Mouse (Mus musculus): Measurements from ENCODE around the gene Spata32.

GRCm38 (mm10) chr11:103202376-103202775 is 15.9 kb downstream of the Spata32 start:
- TF ChIP-seq CTCF (conservative IDR thresholded peaks at IDR 0.05 in 1 of 2, IDR thresholded peaks at IDR 0.05 in 1 of 2; ENCODE audit: low read depth in 2 of 2, low read length in 2 of 2) (no peak), USF1 (IDR thresholded peaks at IDR 0.05; ENCODE audit: low read depth, low read length) (no peak), POLR2A (IDR thresholded peaks at IDR 0.05; ENCODE audit: low read depth, low read length) (no peak), ZKSCAN1 (IDR thresholded peaks at IDR 0.05; ENCODE audit: borderline replicate concordance, low read depth, low read length) (no peak), EP300 (IDR thresholded peaks at IDR 0.05; ENCODE audit: low read length) (no peak), TCF12 (IDR thresholded peaks at IDR 0.05; ENCODE audit: low read depth, low read length) (no peak), HCFC1 (IDR thresholded peaks at IDR 0.05; ENCODE audit: low read depth, low read length) (no peak), RCOR1 (conservative IDR thresholded peaks at IDR 0.05; ENCODE audit: low read depth, low read length) (no peak), NELFE (IDR thresholded peaks at IDR 0.05; ENCODE audit: low read depth, low read length) (no peak), CHD2 (IDR thresholded peaks at IDR 0.05; ENCODE audit: low read length) (no peak), SIN3A (IDR thresholded peaks at IDR 0.05; ENCODE audit: low read length) (no peak), ZC3H11A (IDR thresholded peaks at IDR 0.05; ENCODE audit: low read depth, low read length) (no peak)

Measured in CH12.LX (cell line).